Mouse (Mus musculus): ENCODE measurements around the gene Bmpr1b.

Bmpr1b gene

GRCm38 (mm10) chr3:142048493-142048892, 120.7 kb downstream of the Bmpr1b start:
- in situ Hi-C loops (cut with MboI; ENCODE audit: low sequenced_read_pairs) = no loop called here

- in situ Hi-C loops (cut with MboI; ENCODE audit: low sequenced_read_pairs) = no loop called here
Observed at GRCm38 (mm10) chr3:142043463-142043862, 125.8 kb downstream of the Bmpr1b start.

DNA sequence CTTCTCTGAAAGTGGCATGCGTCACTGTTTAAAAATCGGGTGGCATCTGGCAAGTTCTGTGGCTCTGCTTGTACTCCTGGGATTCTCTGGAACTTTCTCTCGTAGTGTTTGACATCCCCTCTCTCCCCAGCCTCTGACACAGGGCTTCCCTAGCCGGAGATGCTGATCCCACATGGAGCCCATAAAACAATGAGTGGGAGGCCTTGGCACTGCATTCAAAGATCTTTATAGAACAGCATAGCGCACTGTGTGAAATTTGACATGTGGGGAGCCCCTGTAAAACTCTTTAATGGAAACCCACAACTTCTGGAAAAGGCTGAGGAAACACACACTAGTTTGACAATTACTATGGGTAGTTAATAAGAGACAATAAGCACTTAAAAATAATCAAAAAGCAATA, 126.2 kb downstream of the Bmpr1b start:
- in situ Hi-C loops (cut with MboI; ENCODE audit: low sequenced_read_pairs) = no loop called here

GRCm38 (mm10) chr3:142040345-142040744, 128.9 kb downstream of the Bmpr1b start:
- in situ Hi-C loops (cut with MboI; ENCODE audit: low sequenced_read_pairs) = no loop called here

DNA sequence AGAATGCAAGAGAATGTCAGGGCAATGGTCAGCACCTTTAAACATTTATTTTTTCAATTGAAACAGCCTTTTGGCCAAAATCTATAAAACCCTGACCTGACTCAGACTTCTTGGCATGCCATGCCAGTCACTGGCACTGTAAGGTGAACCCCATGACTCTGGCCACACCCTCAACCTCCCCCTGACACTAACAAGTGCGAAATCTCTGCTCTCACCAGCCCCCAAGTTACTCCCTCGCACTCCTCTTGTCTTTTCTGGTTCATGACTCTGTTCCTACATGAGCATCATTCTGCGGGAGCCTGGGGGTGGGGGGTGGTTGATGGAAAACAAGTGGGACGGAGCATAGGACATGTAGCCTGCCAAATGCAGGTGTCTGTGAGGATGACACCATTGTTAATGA, 135.1 kb downstream of the Bmpr1b start:
- in situ Hi-C loops (cut with MboI; ENCODE audit: low sequenced_read_pairs) = no loop called here

DNA sequence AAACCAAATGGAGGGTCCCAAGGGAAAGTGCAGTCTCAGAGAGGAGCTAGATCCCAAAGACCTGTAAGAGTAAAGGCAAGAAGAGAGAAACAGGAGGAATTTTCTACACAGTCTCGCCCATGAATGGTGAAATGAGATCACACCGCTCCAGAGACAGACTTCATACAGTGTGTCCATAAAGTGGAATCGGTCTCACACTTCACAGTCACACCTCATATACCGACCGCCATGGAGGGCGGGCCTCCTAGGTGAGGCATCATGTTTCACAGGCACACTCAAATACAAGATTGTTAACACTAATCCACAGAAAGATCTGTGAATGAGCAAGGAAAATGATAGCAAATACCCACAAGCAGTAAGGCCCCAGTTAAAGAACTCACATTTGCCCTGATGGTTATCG, 149.5 kb downstream of the Bmpr1b start:
- in situ Hi-C loops (cut with MboI; ENCODE audit: low sequenced_read_pairs) = no loop called here

DNA sequence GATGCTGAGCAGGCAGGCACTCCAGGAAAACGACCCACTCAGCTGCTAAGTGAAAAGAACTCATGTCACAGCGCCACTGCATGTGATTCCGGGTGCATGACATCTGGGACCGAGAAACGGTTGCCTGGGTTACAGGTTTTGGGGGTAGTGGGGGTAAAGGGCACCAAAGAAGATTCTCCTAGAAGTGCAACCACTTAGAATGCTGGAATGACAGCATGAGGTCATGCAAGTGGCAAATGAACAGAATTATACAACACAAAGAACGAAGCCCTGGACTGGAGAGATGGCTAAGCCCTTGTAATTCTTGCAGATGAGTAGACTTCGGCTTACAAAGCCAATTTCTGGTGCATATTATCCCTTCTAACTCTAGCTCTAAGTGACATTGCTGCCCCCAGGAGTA, 184.7 kb downstream of the Bmpr1b start:
- in situ Hi-C loops (cut with MboI; ENCODE audit: low sequenced_read_pairs) = no loop called here

- in situ Hi-C loops (cut with MboI; ENCODE audit: low sequenced_read_pairs) = no loop called here
Observed at GRCm38 (mm10) chr3:141981613-141982432, 187.4 kb downstream of the Bmpr1b start.

GRCm38 (mm10) chr3:141966244-141966643, 203.0 kb downstream of the Bmpr1b start:
- in situ Hi-C loops (cut with MboI; ENCODE audit: low sequenced_read_pairs) = no loop called here

GRCm38 (mm10) chr3:141952931-141953330, 216.3 kb downstream of the Bmpr1b start:
- in situ Hi-C loops (cut with MboI; ENCODE audit: low sequenced_read_pairs) = no loop called here

GRCm38 (mm10) chr3:141950642-141951041, 218.6 kb downstream of the Bmpr1b start:
- in situ Hi-C loops (cut with MboI; ENCODE audit: low sequenced_read_pairs) = no loop called here

GRCm38 (mm10) chr3:141948506-141948905, 220.7 kb downstream of the Bmpr1b start:
- in situ Hi-C loops (cut with MboI; ENCODE audit: low sequenced_read_pairs) = no loop called here

DNA sequence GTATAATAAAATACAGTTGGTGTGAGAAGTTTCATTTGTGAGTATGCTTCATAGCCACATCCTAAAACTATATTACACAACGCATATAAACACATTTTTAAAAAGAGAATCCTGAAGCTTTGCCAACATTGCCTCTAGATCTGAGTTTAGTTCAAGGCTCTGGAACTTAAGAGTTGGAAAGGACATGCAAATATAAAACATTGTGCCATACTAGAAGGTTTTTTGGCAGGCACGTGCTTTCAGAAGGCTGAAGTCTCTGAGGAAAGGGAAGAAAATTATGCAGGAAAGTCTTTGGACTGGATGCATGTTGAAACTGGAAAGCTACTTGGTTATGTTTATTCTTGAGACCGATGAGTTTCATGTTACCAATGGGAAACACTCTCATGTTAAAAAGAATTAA, 221.1 kb downstream of the Bmpr1b start:
- in situ Hi-C loops (cut with MboI; ENCODE audit: low sequenced_read_pairs) = no loop called here

DNA sequence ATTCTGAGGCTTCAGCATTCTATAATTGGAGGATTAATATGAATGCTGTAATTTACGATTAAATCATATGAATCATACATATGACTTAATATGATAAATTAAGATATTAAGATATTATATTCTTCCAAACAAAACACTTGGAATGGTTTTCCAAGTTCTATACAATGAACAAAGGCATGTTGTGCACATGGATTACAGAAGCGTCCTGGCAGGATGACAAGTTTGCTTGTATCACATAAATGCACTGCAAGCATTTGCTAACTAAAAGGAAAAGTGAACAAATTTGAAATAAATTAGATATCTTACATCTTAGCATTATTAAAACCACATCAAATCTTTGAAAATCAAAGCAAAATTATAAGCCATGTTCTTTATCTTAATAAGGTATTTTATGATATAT, 222.4 kb downstream of the Bmpr1b start:
- in situ Hi-C loops (cut with MboI; ENCODE audit: low sequenced_read_pairs) = no loop called here

DNA sequence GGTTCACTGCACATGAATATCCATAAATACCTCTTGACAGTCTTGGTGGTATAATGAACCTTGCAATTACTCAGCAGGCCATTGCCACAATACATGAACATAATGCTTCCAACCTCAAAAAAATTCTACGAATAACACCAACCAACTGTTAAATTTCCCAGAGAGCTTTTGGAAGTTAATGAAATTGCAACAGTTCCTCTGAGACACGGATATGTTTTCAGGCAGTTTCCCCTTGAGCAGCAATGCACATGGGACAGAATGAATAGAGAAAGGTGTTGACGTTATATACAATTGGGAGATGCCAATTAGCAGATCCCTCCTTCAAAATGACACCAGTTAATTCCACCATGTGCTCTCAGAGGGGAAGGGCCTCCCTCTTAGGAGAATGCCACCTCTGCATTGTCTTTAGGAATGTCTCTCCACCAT, 225.9 kb downstream of the Bmpr1b start:
- in situ Hi-C loops (cut with MboI; ENCODE audit: low sequenced_read_pairs) = no loop called here

GRCm38 (mm10) chr3:141940207-141940606, 229.0 kb downstream of the Bmpr1b start:
- in situ Hi-C loops (cut with MboI; ENCODE audit: low sequenced_read_pairs) = no loop called here

DNA sequence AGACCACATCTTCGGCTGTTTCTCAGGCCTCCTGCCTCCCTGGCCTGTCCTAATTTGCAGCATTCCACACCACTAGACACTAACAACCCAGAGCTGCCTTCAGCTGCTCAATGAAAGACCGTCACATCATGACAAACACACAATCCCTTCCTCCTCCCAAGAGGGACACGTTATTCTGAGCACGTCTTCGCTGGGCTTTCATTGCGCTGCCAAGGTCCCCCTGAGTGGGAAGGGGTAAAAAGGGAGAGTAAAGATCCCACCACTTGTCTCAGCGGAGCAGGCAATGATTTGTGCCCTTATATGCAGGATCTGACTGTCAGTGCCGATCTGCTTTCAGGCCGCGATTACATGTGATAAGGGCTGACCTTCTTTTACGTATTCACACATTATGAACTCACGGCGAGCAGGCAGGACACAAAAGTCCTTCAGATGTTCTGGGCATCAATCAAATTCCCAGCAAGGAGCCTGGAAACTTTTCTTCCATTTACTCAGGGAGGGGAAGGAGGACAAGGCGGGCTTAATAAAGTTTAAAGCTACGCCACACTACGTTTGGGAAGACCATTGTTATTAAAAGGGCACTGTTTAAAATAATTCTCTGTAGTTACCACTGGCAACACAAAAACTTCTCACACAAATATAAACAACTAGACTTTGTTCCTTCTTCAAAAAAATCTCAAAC, 232.5 kb downstream of the Bmpr1b start:
- in situ Hi-C loops (cut with MboI; ENCODE audit: low sequenced_read_pairs) = no loop called here

DNA sequence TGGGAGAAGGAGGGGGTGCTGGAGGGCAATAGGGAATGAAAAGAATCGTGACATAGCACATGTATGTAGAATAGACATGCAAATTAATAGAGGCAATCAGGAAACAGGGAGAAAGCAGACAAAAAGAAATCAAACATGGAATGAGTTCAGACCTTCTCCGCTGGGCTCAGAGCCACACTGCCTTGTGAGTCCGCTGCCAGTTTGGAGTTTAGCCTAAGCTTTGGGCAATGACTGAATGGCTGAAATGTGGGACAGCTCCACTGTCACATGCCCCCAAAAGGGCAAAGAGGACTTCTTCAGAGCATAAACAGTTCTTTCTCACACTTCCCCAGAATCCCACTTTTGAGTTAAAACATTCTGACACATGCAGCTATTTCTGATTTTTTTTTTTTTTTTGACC, 236.3 kb downstream of the Bmpr1b start:
- in situ Hi-C loops (cut with MboI; ENCODE audit: low sequenced_read_pairs) = no loop called here

- in situ Hi-C loops (cut with MboI; ENCODE audit: low sequenced_read_pairs) = no loop called here
Observed at GRCm38 (mm10) chr3:141931372-141932092, 237.7 kb downstream of the Bmpr1b start.

GRCm38 (mm10) chr3:141923442-141923841, 245.8 kb downstream of the Bmpr1b start:
- in situ Hi-C loops (cut with MboI; ENCODE audit: low sequenced_read_pairs) = no loop called here

DNA sequence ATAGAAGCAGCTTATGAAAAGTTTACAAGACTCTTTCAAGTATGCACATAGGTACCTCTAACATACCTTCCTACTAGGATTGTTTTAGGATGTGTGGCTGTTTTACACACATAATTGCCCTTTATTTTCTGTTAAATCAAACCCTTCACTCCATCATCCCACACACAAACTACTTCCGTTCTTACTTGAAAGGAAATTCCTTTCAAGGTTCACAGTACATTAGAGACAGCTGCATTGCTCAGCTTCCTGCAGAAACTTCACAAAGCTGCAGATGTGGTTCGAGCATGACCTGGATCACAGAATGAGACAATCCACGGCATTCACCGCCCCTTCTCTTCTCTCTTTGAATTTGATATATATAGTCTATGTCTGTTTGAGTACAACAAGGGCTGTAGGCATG, 248.1 kb downstream of the Bmpr1b start:
- in situ Hi-C loops (cut with MboI; ENCODE audit: low sequenced_read_pairs) = no loop called here

DNA sequence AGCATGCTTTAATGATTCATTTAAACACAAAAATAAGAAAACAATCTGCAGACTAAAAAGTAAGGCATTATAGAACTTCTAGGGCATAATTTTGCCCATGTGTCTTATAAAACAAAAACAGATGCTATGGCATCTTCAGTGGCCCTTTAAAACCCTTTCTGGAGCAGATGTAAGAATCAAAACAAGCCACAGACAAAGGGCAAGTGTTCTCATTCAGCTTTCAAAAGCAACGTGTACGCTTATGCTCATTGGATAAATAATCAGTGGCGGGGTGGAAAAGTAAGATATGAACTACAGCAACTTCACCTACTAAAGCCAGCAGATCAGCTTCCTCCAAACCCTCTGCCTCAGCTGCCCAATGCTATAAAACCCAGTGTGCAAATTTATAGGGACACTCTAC, 249.6 kb downstream of the Bmpr1b start:
- in situ Hi-C loops (cut with MboI; ENCODE audit: low sequenced_read_pairs) = no loop called here
